Mouse (Mus musculus): ENCODE results near the gene Rnf10.

Gene Rnf10

GRCm38 (mm10) chr5:115235323-115235771, 37.4 kb downstream of the Rnf10 start:
- peak; percentile 39 to 54 for DNase-seq (ENCODE audit: low spot score in 2 of 2)

GRCm38 (mm10) chr5:115234519-115234918, 38.2 kb downstream of the Rnf10 start:
- no peak for DNase-seq (ENCODE audit: low spot score in 2 of 2)

GRCm38 (mm10) chr5:115233031-115233780, 39.5 kb downstream of the Rnf10 start:
- DNase-seq (ENCODE audit: low spot score in 2 of 2) = no peak

- no peak for DNase-seq (ENCODE audit: low spot score in 2 of 2)
These were observed 40.2 kb downstream of the Rnf10 start for GRCm38 (mm10) chr5:115232516-115232915.

GRCm38 (mm10) chr5:115231552-115232120, 41.1 kb downstream of the Rnf10 start:
- DNase-seq (ENCODE audit: low spot score in 2 of 2) = no peak

- DNase-seq (ENCODE audit: low spot score in 2 of 2) = no peak
These were observed 41.7 kb downstream of the Rnf10 start for GRCm38 (mm10) chr5:115230830-115231551.

- DNase-seq (ENCODE audit: low spot score in 2 of 2) = no peak
These were observed 50.2 kb downstream of the Rnf10 start for GRCm38 (mm10) chr5:115222485-115222884.

GRCm38 (mm10) chr5:115220931-115221640, 51.6 kb downstream of the Rnf10 start:
- no peak for DNase-seq (ENCODE audit: low spot score in 2 of 2)

GRCm38 (mm10) chr5:115217998-115218397, 54.7 kb downstream of the Rnf10 start:
- no peak for DNase-seq (ENCODE audit: low spot score in 2 of 2)

- DNase-seq (ENCODE audit: low spot score in 2 of 2) = no peak
These were observed 57.2 kb downstream of the Rnf10 start for GRCm38 (mm10) chr5:115215273-115216185.

- DNase-seq (ENCODE audit: low spot score in 2 of 2) = no peak
These were observed 57.8 kb downstream of the Rnf10 start for GRCm38 (mm10) chr5:115214864-115215263.

- DNase-seq (ENCODE audit: low spot score in 2 of 2) = no peak
These were observed 59.8 kb downstream of the Rnf10 start for GRCm38 (mm10) chr5:115212861-115213260.

GRCm38 (mm10) chr5:115212451-115212850, 60.2 kb downstream of the Rnf10 start:
- no peak for DNase-seq (ENCODE audit: low spot score in 2 of 2)

- DNase-seq (ENCODE audit: low spot score in 2 of 2) = peak; percentile 28 to 34
These were observed 62.3 kb downstream of the Rnf10 start for GRCm38 (mm10) chr5:115210380-115210779.

GRCm38 (mm10) chr5:115208601-115209000, 64.1 kb downstream of the Rnf10 start:
- no peak for DNase-seq (ENCODE audit: low spot score in 2 of 2)

- DNase-seq (ENCODE audit: low spot score in 2 of 2) = no peak
These were observed 64.8 kb downstream of the Rnf10 start for GRCm38 (mm10) chr5:115207892-115208291.

GRCm38 (mm10) chr5:115207244-115207643, 65.5 kb downstream of the Rnf10 start:
- no peak for DNase-seq (ENCODE audit: low spot score in 2 of 2)

GRCm38 (mm10) chr5:115204562-115205311, 68.0 kb downstream of the Rnf10 start:
- DNase-seq (ENCODE audit: low spot score in 2 of 2) = no peak

- DNase-seq (ENCODE audit: low spot score in 2 of 2) = no peak
These were observed 68.8 kb downstream of the Rnf10 start for GRCm38 (mm10) chr5:115203735-115204561.

Measured in natural killer cell, adult 2 months (primary cell).